Mouse (Mus musculus) kidney, adult 2 months (tissue): ENCODE data around the gene D1Pas1.

Experiments used
- CTCF ChIP-seq: fragments of 200-500 bp; conservative IDR thresholded peaks from 2 replicates; pipeline ENCODE4 v1.5.1; 2011; ENCODE audit warnings: low read depth, mild to moderate bottlenecking, control low read depth, low read length, moderate library complexity, mixed read lengths; ENCODE audit not compliant: insufficient read depth, insufficient read length
- POLR2A ChIP-seq: fragments of 200-500 bp; IDR thresholded peaks from one replicate; pipeline ENCODE4 v1.6.1; 2011; ENCODE audit warnings: low read depth, low read length, control low read depth

DNA sequence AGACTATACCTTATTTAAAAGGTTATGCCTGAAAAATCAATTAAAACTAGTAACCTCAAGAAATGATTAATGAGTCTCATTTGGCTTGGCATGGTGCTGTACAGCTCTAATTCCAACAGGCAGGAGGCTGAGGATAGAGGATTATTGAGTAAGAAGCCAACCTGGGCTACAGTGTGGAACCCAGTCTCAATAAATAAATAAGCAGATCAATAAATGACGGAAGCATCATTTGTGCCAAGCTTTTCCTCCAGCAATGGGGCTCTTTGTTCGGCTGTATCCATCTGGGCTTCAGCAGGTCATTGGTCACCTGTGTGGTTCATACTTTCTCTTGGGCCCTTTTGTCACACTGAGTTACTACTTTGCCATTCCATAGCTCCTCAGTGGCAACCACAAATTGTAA is 46.9 kb downstream of the D1Pas1 start:
- TF ChIP-seq POLR2A (no peak), CTCF (no peak)
